Mouse (Mus musculus): ENCODE measurements at regions not wholly inside any gene's neighbourhood (a gene's known extent, or its start where the extent isn't known, plus 50 kb on each side); places are given as distances from the start of the nearest gene placed in this dataset.

- no peak for DNase-seq (ENCODE audit: low read depth, low spot score)
These were observed 50.3 kb upstream of the Armc2 start for GRCm38 (mm10) chr10:42068497-42068896.

Data from skeletal muscle tissue, adult 2 months (tissue).